Mouse (Mus musculus) liver, embryonic 11.5 days (tissue): ENCODE data around the gene Elmo2. TPM values are rescaled to one million over a fixed set of nuclear protein-coding genes. Genes with fewer than 3 reads are reported as not detected.

Source experiments
- ATAC-seq: fragments of 200-750 bp; cut with Nextera tagmentation; replicated peaks from 2 replicates; pipeline ENCODE4 v1.8.0; 2017; ENCODE audit warnings: moderate number of reproducible peaks, mild to moderate bottlenecking, moderate TSS enrichment, moderate library complexity; ENCODE audit not compliant: low FRiP score
- DNase-seq: peaks from one replicate; pipeline ENCODE4 v3.0.0-alpha.2; 2017; ENCODE audit warnings: low spot score
- H3K27ac ChIP-seq: fragments of 300-500 bp; sonication (generic); 2 replicates; pipeline ENCODE4 v1.5.1; 2014; ENCODE audit warnings: mild to moderate bottlenecking, low read depth, low read length, control low read depth
- H3K27me3 ChIP-seq: fragments of 300-500 bp; sonication (generic); replicated peaks from 2 replicates; pipeline ENCODE4 v1.6.1; 2014; ENCODE audit warnings: low read length, mixed read lengths; ENCODE audit not compliant: control insufficient read depth, insufficient read depth
- H3K36me3 ChIP-seq: fragments of 300-500 bp; sonication (generic); 2 replicates; pipeline ENCODE4 v1.6.1; 2014; ENCODE audit warnings: mild to moderate bottlenecking, low read length, moderate library complexity, mixed read lengths; ENCODE audit not compliant: control insufficient read depth, insufficient read depth
- H3K4me1 ChIP-seq: fragments of 300-500 bp; sonication (generic); replicated peaks from 2 replicates; pipeline ENCODE4 v1.6.1; 2014; ENCODE audit warnings: low read length, mixed read lengths; ENCODE audit not compliant: control insufficient read depth, insufficient read depth
- H3K4me2 ChIP-seq: fragments of 300-500 bp; sonication (generic); 2 replicates; pipeline ENCODE4 v1.6.1; 2014; ENCODE audit warnings: mild to moderate bottlenecking, control low read depth, moderate library complexity
- H3K4me3 ChIP-seq: fragments of 300-500 bp; sonication (generic); 2 replicates; pipeline ENCODE4 v1.5.1; 2014; ENCODE audit warnings: low read depth, low read length, control low read depth
- H3K9ac ChIP-seq: fragments of 300-500 bp; sonication (generic); 2 replicates; pipeline ENCODE4 v1.6.1; 2014; ENCODE audit warnings: low read depth, low read length, control low read depth
- H3K9me3 ChIP-seq: fragments of 300-500 bp; sonication (generic); 2 replicates; pipeline ENCODE4 v1.6.1; 2016; ENCODE audit warnings: low read length, inconsistent platforms, mixed read lengths; ENCODE audit not compliant: control insufficient read depth
- WGBS: fragments of 180-500 bp; shearing (Covaris S2); extraction: QIAGEN DNeasy Blood & Tissue Kit; methylation state at CpG from one replicate; pipeline ENCODE4 v1.1.7; 2014; 5-methylcytosine and 5-hydroxymethylcytosine counted together
- polyA plus RNA-seq: library from polyadenylated mRNA; unstranded; fragments of >200 nt; fragmentation: Nextera tagmentation; extraction: Ambion mirVana; gene quantifications from 2 replicates; pipeline ENCODE4 v1.2.1, GENCODE M21; 2014

Gene Elmo2
- polyA plus RNA-seq, 1 experiment from 2014 or later, result 36.4 TPM

DNA sequence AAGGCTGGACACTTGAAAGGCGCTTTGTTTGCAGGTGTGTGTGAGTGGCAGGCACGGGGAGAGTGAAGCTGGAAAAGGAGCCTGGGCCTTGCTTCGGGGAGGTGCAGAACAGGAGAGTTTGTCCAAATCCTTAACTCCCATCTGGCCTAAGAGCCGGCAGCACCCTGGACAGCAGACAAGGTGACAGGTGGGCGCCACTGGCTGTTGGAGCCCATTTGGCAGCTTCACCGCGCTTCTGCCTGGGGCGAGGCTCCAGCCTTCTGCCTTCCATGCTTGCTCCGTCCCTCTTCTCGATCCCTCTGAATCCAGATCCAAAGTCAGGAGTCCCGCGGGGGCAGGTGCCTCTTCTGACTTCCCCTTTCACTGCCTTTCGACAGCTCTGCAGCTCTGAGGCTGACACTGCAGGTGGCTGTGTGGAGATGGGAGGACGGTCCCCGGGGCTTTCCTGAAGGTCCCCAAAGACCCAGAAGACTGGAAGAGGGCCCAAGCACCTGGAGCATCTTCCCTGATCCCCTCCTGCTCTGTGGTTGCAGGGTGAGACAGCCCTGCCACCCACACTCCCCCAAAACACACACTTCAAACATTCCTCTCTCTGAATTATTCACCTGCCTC is 86.6 kb downstream of the Elmo2 start:
- peaks cover 96% of the 10 kb centered on the region for H3K27me3 ChIP-seq
- ATAC-seq (no peak), DNase-seq (no peak)
- H3K4me1 ChIP-seq, result no peaks in the 10 kb centered on the region; the same call in 1 of the 2 replicates
- H3K9me3 ChIP-seq, result no peaks in the 10 kb centered on the region
- no peak overlapping the region for H3K4me3 ChIP-seq
- H3K4me2 ChIP-seq, result no peak overlapping the region
- no peaks in the 10 kb centered on the region for H3K36me3 ChIP-seq
- H3K9ac ChIP-seq, result no peak overlapping the region
- H3K27ac ChIP-seq, result no peak overlapping the region
- 15% methylated on average over 15 of the region's 15 CpGs for WGBS

GRCm38 (mm10) chr2:165238416-165239145 is 87.7 kb downstream of the Elmo2 start:
- no peak for DNase-seq
- Histone ChIP-seq H3K4me2 (no peak overlapping the region), H3K4me3 (no peak overlapping the region), H3K27me3 (peaks cover 99% of the 10 kb centered on the region), H3K9me3 (no peaks in the 10 kb centered on the region), H3K27ac (no peak overlapping the region), H3K4me1 (no peaks in the 10 kb centered on the region; the same call in 1 of the 2 replicates), H3K9ac (no peak overlapping the region), H3K36me3 (no peaks in the 10 kb centered on the region)
- WGBS, result 14% methylated on average over 12 of the region's 12 CpGs
- ATAC-seq, result no peak

Other genes with a start within 250 kb of the Elmo2 start
- not detected in 2 replicates for gene 1700025C18Rik, start 235.7 kb downstream of the Elmo2 start, polyA plus RNA-seq
- 0.11 and 0.17 TPM in 2 replicates for gene Cdh22, start 91.6 kb downstream of the Elmo2 start, polyA plus RNA-seq
- 53.0 and 64.4 TPM in 2 replicates for gene Slc35c2, start 38.6 kb downstream of the Elmo2 start, polyA plus RNA-seq
- 0.07 and 0.29 TPM in 2 replicates for gene Zfp663, start 42.2 kb upstream of the Elmo2 start, polyA plus RNA-seq
- gene Zfp334, start 61.8 kb upstream of the Elmo2 start, polyA plus RNA-seq, result 5.9 and 6.1 TPM in 2 replicates
- 2.2 and 2.5 TPM in 2 replicates for gene Ocstamp, start 73.9 kb upstream of the Elmo2 start, polyA plus RNA-seq
- 2.9 and 4.0 TPM in 2 replicates for gene Slc13a3, start 146.8 kb upstream of the Elmo2 start, polyA plus RNA-seq
- gene Trp53rka, start 166.8 kb upstream of the Elmo2 start, polyA plus RNA-seq, result 28.8 and 31.4 TPM in 2 replicates
- 1.6 and 2.1 TPM in 2 replicates for gene Slc2a10, start 177.3 kb upstream of the Elmo2 start, polyA plus RNA-seq